Mouse (Mus musculus): ENCODE data around the gene Dnase2a. TPM values are rescaled to one million over a fixed set of nuclear protein-coding genes. Genes with fewer than 3 reads are reported as not detected.

The Dnase2a gene
- total RNA-seq, 2 experiments from 2014 or later = 6.9 to 7.0 TPM

- DNase-seq (ENCODE audit: low spot score in 2 of 2) = peak in 1 of 2 experiments; percentile 78
Measured at GRCm38 (mm10) chr8:84969241-84970134, 61.1 kb downstream of the Dnase2a start, which contains the start of the genes Gm49661, Prdx2 and Rnaseh2a. Gm49661 (minus strand) TSS chr8:84969433. Prdx2 (plus strand) TSS chr8:84969587. Rnaseh2a (minus strand) TSS chr8:84969767.

GRCm38 (mm10) chr8:84970135-84970790 lies 61.9 kb downstream of the Dnase2a start:
- no peak for DNase-seq (ENCODE audit: low spot score in 2 of 2)

GRCm38 (mm10) chr8:84970913-84971312 lies 62.6 kb downstream of the Dnase2a start:
- no peak for DNase-seq (ENCODE audit: low spot score in 2 of 2)

Small RNA genes lying within 50 kb of the gene (microRNA-seq; reads per million reads assigned to microRNA genes)
- gene Gm24197 (not detected), gene Mir7069 (1.1 reads per million)

Other genes with a start within 250 kb of the Dnase2a start
- gene Ier2, start 245.7 kb upstream of the Dnase2a start, total RNA-seq (2021) = 10 to 100 TPM; 21.5 to 26.1 TPM
- gene Trmt1, start 222.3 kb upstream of the Dnase2a start, total RNA-seq (2021) = 10 to 100 TPM; 50.5 to 53.8 TPM
- gene Nacc1, start 220.7 kb upstream of the Dnase2a start, total RNA-seq (2021) = 10 to 100 TPM; 44.9 to 45.6 TPM
- gene Lyl1, start 207.1 kb upstream of the Dnase2a start, total RNA-seq (2021) = 1 to 10 TPM; 6.0 to 7.1 TPM
- gene G430095P16Rik, start 185.6 kb upstream of the Dnase2a start, total RNA-seq (2021) = 10 to 100 TPM in 1 of 2 experiments, 1 to 10 TPM in 1; 7.8 to 10.2 TPM
- gene Nfix, start 108.2 kb upstream of the Dnase2a start, total RNA-seq (2021) = 100 to 1,000 TPM; 517 to 591 TPM
- gene Dand5, start 85.7 kb upstream of the Dnase2a start, total RNA-seq (2021) = 1 to 10 TPM; 6.3 to 6.8 TPM
- gene Gadd45gip1, start 77.0 kb upstream of the Dnase2a start, total RNA-seq (2021) = 10 to 100 TPM; 33.3 to 36.0 TPM
- gene Rad23a, start 67.9 kb upstream of the Dnase2a start, total RNA-seq (2021) = 100 to 1,000 TPM; 121 to 123 TPM
- gene Calr, start 61.6 kb upstream of the Dnase2a start, total RNA-seq (2021) = 100 to 1,000 TPM; 339 to 368 TPM
- gene Farsa, start 51.6 kb upstream of the Dnase2a start, total RNA-seq (2021) = 10 to 100 TPM; 37.2 to 41.3 TPM
- gene Syce2, start 36.4 kb upstream of the Dnase2a start, total RNA-seq (2021) = 10 to 100 TPM; 15.3 to 18.0 TPM
- gene Gcdh, start 14.6 kb upstream of the Dnase2a start, total RNA-seq (2021) = 10 to 100 TPM; 22.1 to 28.2 TPM
- under 1 TPM in 1 of 2 experiments, not detected in 1; 0.67 TPM for gene Klf1, start 6.6 kb upstream of the Dnase2a start, total RNA-seq (2021)
- gene Mast1, start 28.8 kb downstream of the Dnase2a start, total RNA-seq (2021) = under 1 TPM in 1 of 2 experiments, not detected in 1; 0.07 TPM
- not detected for gene Rtbdn, start 38.4 kb downstream of the Dnase2a start, total RNA-seq (2021)
- 1 to 10 TPM in 1 of 2 experiments, not detected in 1; 2.0 TPM for gene Gm49661, start 60.9 kb downstream of the Dnase2a start, total RNA-seq (2021)
- 100 to 1,000 TPM; 317 to 327 TPM for gene Prdx2, start 61.0 kb downstream of the Dnase2a start, total RNA-seq (2021)
- gene Rnaseh2a, start 61.2 kb downstream of the Dnase2a start, total RNA-seq (2021) = 10 to 100 TPM; 38.7 to 45.2 TPM
- 10 to 100 TPM in 1 of 2 experiments, 1 to 10 TPM in 1; 10.0 to 10.1 TPM for gene Junb, start 70.2 kb downstream of the Dnase2a start, total RNA-seq (2021)
- 1 to 10 TPM; 3.5 to 4.5 TPM for gene Hook2, start 82.0 kb downstream of the Dnase2a start, total RNA-seq (2021)
- not detected for gene Best2, start 106.0 kb downstream of the Dnase2a start, total RNA-seq (2021)
- gene Asna1, start 116.7 kb downstream of the Dnase2a start, total RNA-seq (2021) = 10 to 100 TPM; 51.7 to 56.5 TPM
- gene Trir, start 118.3 kb downstream of the Dnase2a start, total RNA-seq (2021) = 100 to 1,000 TPM; 126 to 127 TPM
- gene Tnpo2, start 128.4 kb downstream of the Dnase2a start, total RNA-seq (2021) = 10 to 100 TPM; 42.8 to 46.7 TPM
- gene Fbxw9, start 151.5 kb downstream of the Dnase2a start, total RNA-seq (2021) = 10 to 100 TPM; 10.6 to 12.9 TPM
- gene Gm5741, start 159.4 kb downstream of the Dnase2a start, total RNA-seq (2021) = not detected
- gene Dhps, start 163.2 kb downstream of the Dnase2a start, total RNA-seq (2021) = 10 to 100 TPM; 28.7 to 29.4 TPM
- gene Wdr83os, start 172.2 kb downstream of the Dnase2a start, total RNA-seq (2021) = 10 to 100 TPM; 46.0 to 49.7 TPM
- 10 to 100 TPM; 17.5 to 18.4 TPM for gene Wdr83, start 172.7 kb downstream of the Dnase2a start, total RNA-seq (2021)
- 10 to 100 TPM; 28.0 to 30.2 TPM for gene Man2b1, start 174.7 kb downstream of the Dnase2a start, total RNA-seq (2021)
- gene Zfp791, start 214.5 kb downstream of the Dnase2a start, total RNA-seq (2021) = 1 to 10 TPM; 1.6 to 1.8 TPM
- not detected for gene Cks1brt, start 243.4 kb downstream of the Dnase2a start, total RNA-seq (2021)

Data from gastrocnemius, postnatal 4 days (tissue).